In genomic region chr16:72422426-72422825, GRCm38 (mm10) we compare ENCODE assay signal across 15 mouse cellular contexts.
"Had no signal": no experiment of that assay in that cellular context is flagged by ENCODE, and none has a peak within 500 bp of the region (broad histone marks: within the 10 kb centered on the region; RNA-seq: fewer than 3 reads in every experiment).

No protein-coding gene starts in this region.

- ATAC-seq: liver, postnatal 0 days; midbrain, embryonic 16.5 days had no signal

- H3K4me3 ChIP-seq: layer of hippocampus, adult 2 months; limb, embryonic 12.5 days; liver, embryonic 13.5 days; midbrain, embryonic 12.5 days; neural tube, embryonic 13.5 days had no signal

- H3K9ac ChIP-seq: limb, embryonic 12.5 days; liver, embryonic 13.5 days; liver, postnatal 0 days; midbrain, embryonic 12.5 days; neural tube, embryonic 13.5 days had no signal

- H3K4me1 ChIP-seq: liver, embryonic 13.5 days; midbrain, embryonic 12.5 days; neural tube, embryonic 13.5 days had no signal

- H3K27me3 ChIP-seq: limb, embryonic 12.5 days; liver, embryonic 13.5 days; midbrain, embryonic 12.5 days; neural tube, embryonic 13.5 days had no signal

- H3K27ac ChIP-seq: layer of hippocampus, adult 2 months; limb, embryonic 12.5 days; liver, embryonic 13.5 days; midbrain, embryonic 12.5 days; neural tube, embryonic 13.5 days had no signal

- H3K9me3 ChIP-seq: limb, embryonic 12.5 days; liver, embryonic 13.5 days; midbrain, embryonic 12.5 days; neural tube, embryonic 13.5 days had no signal

- DNase-seq: kidney, postnatal 10 days; kidney, postnatal 4 days; liver; liver, embryonic 13.5 days; liver, postnatal 0 days; retina, postnatal 1 day; right cerebral cortex, postnatal 4 days; spleen, adult 18-20 months; thymus, adult 18-20 months; thymus, postnatal 14 days had no signal

- H3K4me2 ChIP-seq: limb, embryonic 12.5 days; liver, embryonic 13.5 days; midbrain, embryonic 12.5 days; neural tube, embryonic 13.5 days had no signal

- H3K36me3 ChIP-seq: limb, embryonic 12.5 days; liver, embryonic 13.5 days; midbrain, embryonic 12.5 days; neural tube, embryonic 13.5 days had no signal
